Mouse (Mus musculus) heart, embryonic 11.5 days (tissue): Measurements from ENCODE around the gene Kcnj1. TPM values are rescaled to one million over a fixed set of nuclear protein-coding genes. Genes with fewer than 3 reads are reported as not detected.

Experiments used
- ATAC-seq: fragments of 200-750 bp; cut with Nextera tagmentation; replicated peaks from 2 replicates; pipeline ENCODE4 v1.8.0; 2017; ENCODE audit warnings: moderate library complexity; ENCODE audit not compliant: insufficient number of reproducible peaks, low FRiP score, low TSS enrichment
- H3K27ac ChIP-seq: fragments of 300-500 bp; sonication (generic); 2 replicates; pipeline ENCODE4 v1.5.1; 2014; ENCODE audit warnings: mild to moderate bottlenecking, low read depth, low read length
- H3K27me3 ChIP-seq: fragments of 300-500 bp; sonication (generic); 2 replicates; pipeline ENCODE4 v1.6.1; 2014; ENCODE audit warnings: mild to moderate bottlenecking, low read length, mixed read lengths; ENCODE audit not compliant: control insufficient read depth, insufficient read depth
- H3K36me3 ChIP-seq: fragments of 300-500 bp; sonication (generic); 2 replicates; pipeline ENCODE4 v1.6.1; 2014; ENCODE audit warnings: mild to moderate bottlenecking, low read length, moderate library complexity, mixed read lengths; ENCODE audit not compliant: control insufficient read depth, insufficient read depth
- H3K4me1 ChIP-seq: fragments of 300-500 bp; sonication (generic); 2 replicates; pipeline ENCODE4 v1.6.1; 2014; ENCODE audit warnings: low read length; ENCODE audit not compliant: control insufficient read depth, insufficient read depth
- H3K4me2 ChIP-seq: fragments of 300-500 bp; sonication (generic); 2 replicates; pipeline ENCODE4 v1.6.1; 2014; ENCODE audit warnings: mild to moderate bottlenecking, moderate library complexity
- H3K4me3 ChIP-seq: fragments of 300-500 bp; sonication (generic); 2 replicates; pipeline ENCODE4 v1.5.1; 2014; ENCODE audit warnings: low read depth, low read length
- H3K9ac ChIP-seq: fragments of 300-500 bp; sonication (generic); 2 replicates; pipeline ENCODE4 v1.6.1; 2014; ENCODE audit warnings: mild to moderate bottlenecking, low read depth, low read length, moderate library complexity
- H3K9me3 ChIP-seq: fragments of 300-500 bp; sonication (generic); replicated peaks from 2 replicates; pipeline ENCODE4 v1.6.1; 2016; ENCODE audit warnings: low read length; ENCODE audit not compliant: control insufficient read depth
- WGBS: fragments of 180-500 bp; shearing (Covaris S2); extraction: QIAGEN DNeasy Blood & Tissue Kit; methylation state at CpG from one replicate; pipeline ENCODE4 v1.1.7; 2014; ENCODE audit not compliant: insufficient replicate concordance; 5-methylcytosine and 5-hydroxymethylcytosine counted together
- polyA plus RNA-seq: library from polyadenylated mRNA; unstranded; fragments of >200 nt; fragmentation: Nextera tagmentation; extraction: Ambion mirVana; gene quantifications from 2 replicates; pipeline ENCODE4 v1.2.1, GENCODE M21; 2014

The Kcnj1 gene
- polyA plus RNA-seq, 1 experiment from 2014 or later: 0.09 TPM

DNA sequence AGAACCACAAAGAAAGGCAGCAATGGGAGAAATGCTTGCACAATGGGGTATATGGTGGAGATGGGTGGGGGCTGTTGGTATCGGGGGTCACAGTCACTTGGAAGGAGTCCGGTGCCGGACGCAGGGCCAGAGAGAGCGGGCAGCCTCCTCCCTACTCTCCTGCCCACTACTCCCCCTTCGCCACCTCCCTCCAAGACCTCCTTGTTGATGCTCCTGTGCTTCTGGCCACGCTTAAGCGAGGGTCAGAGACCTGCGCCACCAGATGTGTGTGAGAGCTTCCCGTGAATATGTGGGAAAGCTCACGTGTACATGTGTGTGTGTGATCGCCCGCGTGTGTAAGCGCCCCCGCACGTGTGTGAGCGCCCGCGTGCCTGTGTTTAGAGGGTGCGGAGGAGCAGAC is 27.8 kb upstream of the Kcnj1 start:
- no peaks in the 10 kb centered on the region for H3K36me3 ChIP-seq
- ATAC-seq: peak; percentile 32; the same call in 1 of the 2 replicates
- H3K4me3 ChIP-seq: peak overlapping the region; percentile 68
- 3% methylated on average over 21 of the region's 21 CpGs for WGBS
- H3K9me3 ChIP-seq: no peaks in the 10 kb centered on the region
- H3K4me1 ChIP-seq: peaks cover 18% of the 10 kb centered on the region
- peaks cover 21% of the 10 kb centered on the region for H3K27me3 ChIP-seq
- H3K27ac ChIP-seq: no peak overlapping the region; the same call in 1 of the 2 replicates
- H3K4me2 ChIP-seq: peak overlapping the region; percentile 84
- peak overlapping the region; percentile 84 for H3K9ac ChIP-seq

DNA sequence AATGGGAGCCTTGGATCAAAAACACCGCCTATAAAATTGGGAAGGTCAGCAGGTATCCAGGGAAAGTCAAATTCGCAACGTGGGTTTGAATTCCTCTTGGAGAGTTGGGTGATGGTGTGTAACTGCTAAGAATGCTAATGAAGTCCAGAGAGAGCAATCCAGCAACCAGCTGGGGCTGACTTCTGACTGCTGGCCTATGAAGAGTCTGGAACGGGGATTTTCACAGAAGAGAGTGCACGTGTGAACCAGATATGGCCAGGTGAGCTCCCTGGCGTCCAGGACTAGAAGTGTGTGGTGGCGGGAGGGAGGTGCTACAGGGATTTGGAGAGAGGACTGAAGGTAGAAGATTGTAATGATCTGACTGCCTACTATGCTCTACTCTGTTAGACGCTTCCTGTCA is 24.2 kb upstream of the Kcnj1 start:
- Histone ChIP-seq H3K36me3 (no peaks in the 10 kb centered on the region), H3K4me1 (no peaks in the 10 kb centered on the region; the same call in 1 of the 2 replicates), H3K9ac (no peak overlapping the region), H3K9me3 (no peaks in the 10 kb centered on the region), H3K27me3 (peaks cover 21% of the 10 kb centered on the region), H3K27ac (no peak overlapping the region), H3K4me2 (no peak overlapping the region), H3K4me3 (no peak overlapping the region)
- 53% methylated on average over 8 of the region's 8 CpGs for WGBS
- ATAC-seq: no peak

DNA sequence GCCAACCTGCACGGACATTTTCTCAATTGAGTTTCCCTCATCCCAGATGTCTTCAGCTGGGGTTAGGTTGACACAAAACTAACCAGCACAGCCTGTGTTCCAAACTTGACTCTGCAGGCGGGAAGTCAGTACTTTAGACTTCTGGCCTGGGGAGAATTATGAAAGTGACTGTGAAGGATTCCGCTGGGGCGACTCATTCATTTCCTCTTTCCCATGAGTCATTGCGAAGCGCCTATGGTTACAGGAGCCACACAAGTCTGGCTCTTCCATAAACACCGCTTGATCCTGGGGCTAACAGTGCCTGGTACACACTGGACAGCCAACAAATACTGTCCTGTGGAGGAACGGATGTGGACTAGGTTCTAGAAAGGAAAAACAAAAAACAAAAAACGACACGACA is 22.9 kb upstream of the Kcnj1 start:
- Histone ChIP-seq H3K36me3 (no peaks in the 10 kb centered on the region), H3K27me3 (peaks cover 16% of the 10 kb centered on the region), H3K4me2 (no peak overlapping the region), H3K27ac (no peak overlapping the region), H3K4me1 (no peaks in the 10 kb centered on the region; the same call in 1 of the 2 replicates), H3K4me3 (no peak overlapping the region), H3K9ac (no peak overlapping the region), H3K9me3 (no peaks in the 10 kb centered on the region)
- ATAC-seq: no peak
- WGBS: 83% methylated on average over 10 of the region's 10 CpGs

DNA sequence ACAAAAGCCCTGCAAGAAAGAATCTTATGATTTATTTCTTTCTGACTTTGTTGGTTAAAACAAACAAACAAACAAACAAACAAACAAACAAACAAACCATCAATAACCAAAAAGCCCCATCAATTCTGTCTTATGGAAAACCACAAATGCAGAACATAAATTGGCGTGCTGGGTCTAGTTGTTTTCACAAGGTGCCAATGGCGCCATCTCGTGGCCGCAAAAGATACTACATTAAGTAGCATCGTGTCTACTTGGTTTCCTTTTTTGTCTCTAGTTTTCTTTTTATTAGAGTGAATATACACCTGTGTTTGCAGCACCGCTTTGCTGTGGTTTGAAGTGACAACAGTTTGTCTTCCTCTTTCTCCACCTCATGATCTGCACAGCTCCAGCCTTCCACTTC is 22.0 kb upstream of the Kcnj1 start:
- peaks cover 7% of the 10 kb centered on the region for H3K27me3 ChIP-seq
- no peak overlapping the region for H3K9ac ChIP-seq
- H3K9me3 ChIP-seq: no peaks in the 10 kb centered on the region
- no peak overlapping the region for H3K4me3 ChIP-seq
- no peak overlapping the region for H3K27ac ChIP-seq
- H3K36me3 ChIP-seq: no peaks in the 10 kb centered on the region
- 4% methylated on average over 6 of the region's 6 CpGs for WGBS
- ATAC-seq: no peak
- H3K4me2 ChIP-seq: no peak overlapping the region
- H3K4me1 ChIP-seq: no peaks in the 10 kb centered on the region

DNA sequence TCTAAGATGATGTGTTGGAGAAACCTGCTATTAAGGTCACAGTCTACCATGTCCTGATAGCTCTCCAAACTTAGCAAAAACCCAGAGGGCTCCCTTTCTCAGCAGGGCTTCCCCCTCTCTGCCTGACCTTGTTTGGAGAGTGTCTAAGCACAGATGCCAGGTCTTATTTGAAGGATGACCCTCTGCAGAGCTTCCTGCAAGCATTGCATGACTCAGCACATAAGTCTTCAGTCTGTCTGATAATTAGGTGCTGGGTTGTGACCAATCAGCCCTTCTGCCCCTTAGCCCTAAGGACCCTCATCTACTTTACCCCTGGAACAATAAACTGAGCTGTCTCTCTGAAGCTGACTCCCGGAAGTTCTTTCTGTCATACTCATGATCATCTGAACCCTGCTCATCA is 11.5 kb upstream of the Kcnj1 start:
- no peak overlapping the region for H3K9ac ChIP-seq
- 62% methylated on average over 1 of the region's 1 CpGs for WGBS
- H3K36me3 ChIP-seq: no peaks in the 10 kb centered on the region
- no peak overlapping the region for H3K27ac ChIP-seq
- no peaks in the 10 kb centered on the region for H3K4me1 ChIP-seq
- no peak overlapping the region for H3K4me3 ChIP-seq
- H3K27me3 ChIP-seq: no peaks in the 10 kb centered on the region
- no peak for ATAC-seq
- H3K9me3 ChIP-seq: no peaks in the 10 kb centered on the region
- no peak overlapping the region for H3K4me2 ChIP-seq

DNA sequence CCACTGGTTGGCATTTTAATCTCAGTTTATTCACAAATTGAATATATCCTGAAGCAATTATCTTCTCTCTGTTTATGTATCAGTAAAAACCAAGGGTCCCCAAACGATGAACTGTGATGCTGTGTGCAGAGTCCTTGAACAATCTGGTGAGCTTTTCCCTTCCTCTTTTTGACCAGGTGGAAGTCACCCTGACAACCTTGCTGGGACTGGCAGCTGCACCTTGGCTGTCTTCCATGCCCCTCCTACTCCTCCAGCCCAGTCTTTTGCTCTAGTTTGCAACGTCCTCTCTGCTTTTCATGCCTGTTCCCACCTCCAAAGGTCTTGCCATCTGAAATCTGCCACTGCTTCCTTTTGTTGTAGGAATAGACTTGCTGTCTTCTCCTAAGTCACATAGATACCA is 3.5 kb upstream of the Kcnj1 start:
- H3K4me2 ChIP-seq: no peak overlapping the region
- 39% methylated on average over 2 of the region's 2 CpGs for WGBS
- no peak for ATAC-seq
- H3K9me3 ChIP-seq: no peaks in the 10 kb centered on the region
- no peak overlapping the region for H3K4me3 ChIP-seq
- no peaks in the 10 kb centered on the region for H3K27me3 ChIP-seq
- H3K36me3 ChIP-seq: no peaks in the 10 kb centered on the region
- H3K4me1 ChIP-seq: no peaks in the 10 kb centered on the region
- no peak overlapping the region for H3K9ac ChIP-seq
- H3K27ac ChIP-seq: no peak overlapping the region

DNA sequence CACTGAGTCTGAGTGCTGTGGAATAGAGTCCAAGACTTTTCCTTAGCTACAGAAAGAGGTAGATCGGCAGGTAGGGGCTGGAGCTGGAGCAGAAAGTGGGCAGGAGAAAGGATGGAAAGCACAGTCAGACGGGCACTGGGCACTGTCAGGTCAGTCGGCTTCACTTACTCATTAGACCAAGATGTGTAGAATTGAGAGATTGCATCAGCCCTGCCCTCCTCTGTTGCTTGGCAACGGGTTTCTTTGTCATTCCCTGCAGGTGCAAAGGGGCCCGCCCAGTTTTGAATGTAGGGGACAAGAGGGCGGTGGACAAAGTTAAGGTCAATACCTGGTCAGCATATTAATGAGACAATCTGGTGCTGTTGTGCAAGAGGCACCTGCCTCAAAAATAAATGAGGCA is 2.9 kb upstream of the Kcnj1 start:
- H3K9me3 ChIP-seq: no peaks in the 10 kb centered on the region
- H3K27me3 ChIP-seq: no peaks in the 10 kb centered on the region
- no peak for ATAC-seq
- H3K4me1 ChIP-seq: no peaks in the 10 kb centered on the region
- WGBS: 59% methylated on average over 6 of the region's 6 CpGs
- H3K4me2 ChIP-seq: no peak overlapping the region
- H3K36me3 ChIP-seq: no peaks in the 10 kb centered on the region
- no peak overlapping the region for H3K4me3 ChIP-seq
- H3K9ac ChIP-seq: no peak overlapping the region
- H3K27ac ChIP-seq: no peak overlapping the region

DNA sequence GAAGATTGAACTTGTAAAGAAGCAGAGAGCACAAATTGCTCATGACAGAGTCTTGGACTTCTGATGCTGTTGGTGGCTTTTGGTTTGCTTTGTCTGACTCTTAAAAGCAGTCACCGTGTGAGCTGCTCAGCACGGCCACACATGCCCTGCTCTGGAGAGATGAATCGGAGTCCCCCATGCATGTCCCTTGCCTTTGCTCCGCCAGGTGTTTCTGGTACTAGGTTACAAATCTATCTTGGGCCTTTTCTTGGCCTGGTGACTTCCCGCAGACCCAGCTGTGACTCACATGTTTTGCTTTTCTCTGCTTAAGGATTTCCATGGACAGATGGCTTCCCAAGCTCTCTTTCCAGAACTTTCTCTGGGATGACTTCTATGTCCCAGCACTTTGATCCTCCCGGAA is 1.4 kb downstream of the Kcnj1 start:
- no peak overlapping the region for H3K4me2 ChIP-seq
- H3K4me3 ChIP-seq: no peak overlapping the region
- no peak overlapping the region for H3K27ac ChIP-seq
- H3K36me3 ChIP-seq: no peaks in the 10 kb centered on the region
- 83% methylated on average over 6 of the region's 6 CpGs for WGBS
- no peaks in the 10 kb centered on the region for H3K4me1 ChIP-seq
- no peaks in the 10 kb centered on the region for H3K27me3 ChIP-seq
- no peak overlapping the region for H3K9ac ChIP-seq
- ATAC-seq: no peak
- no peaks in the 10 kb centered on the region for H3K9me3 ChIP-seq

DNA sequence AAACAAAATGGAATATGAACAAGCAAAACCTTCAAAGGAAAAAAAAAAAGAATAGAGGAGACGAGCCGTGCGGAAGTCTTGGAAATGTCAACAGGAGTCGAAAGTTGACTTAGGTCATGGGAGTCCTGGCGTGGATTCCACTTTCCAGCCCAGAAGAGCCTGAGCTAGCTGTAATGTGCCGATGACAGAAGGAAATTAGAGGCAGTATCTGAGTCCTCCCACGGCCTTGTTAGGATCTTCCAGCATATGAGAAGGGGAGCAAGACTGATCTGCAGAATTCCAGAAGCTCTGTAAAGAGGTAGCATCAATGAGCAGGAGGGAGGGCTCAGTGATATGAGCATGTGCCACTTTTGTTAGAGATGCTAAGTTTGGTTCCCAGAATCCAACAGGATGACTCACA is 3.7 kb downstream of the Kcnj1 start:
- WGBS: 68% methylated on average over 7 of the region's 7 CpGs
- H3K4me3 ChIP-seq: no peak overlapping the region
- no peaks in the 10 kb centered on the region for H3K4me1 ChIP-seq
- no peaks in the 10 kb centered on the region for H3K27me3 ChIP-seq
- H3K9ac ChIP-seq: no peak overlapping the region
- H3K27ac ChIP-seq: no peak overlapping the region
- H3K36me3 ChIP-seq: no peaks in the 10 kb centered on the region
- H3K4me2 ChIP-seq: no peak overlapping the region
- H3K9me3 ChIP-seq: no peaks in the 10 kb centered on the region
- ATAC-seq: no peak
